Mouse (Mus musculus) heart, embryonic 15.5 days (tissue): Measurements from ENCODE around the gene Apoa2. TPM values are rescaled to one million over a fixed set of nuclear protein-coding genes. Genes with fewer than 3 reads are reported as not detected.

Source experiments
- ATAC-seq: fragments of 200-750 bp; cut with Nextera tagmentation; replicated peaks from 2 replicates; pipeline ENCODE4 v1.8.0; 2017; ENCODE audit warnings: low read depth, moderate TSS enrichment; ENCODE audit not compliant: insufficient number of reproducible peaks, insufficient read depth, low FRiP score
- H3K27ac ChIP-seq: fragments of 300-500 bp; sonication (generic); 2 replicates; pipeline ENCODE4 v1.5.1; 2015; ENCODE audit warnings: mild to moderate bottlenecking, inconsistent platforms
- H3K27me3 ChIP-seq: fragments of 300-500 bp; sonication (generic); 2 replicates; pipeline ENCODE4 v1.6.1; 2015; ENCODE audit warnings: inconsistent platforms
- H3K36me3 ChIP-seq: fragments of 300-500 bp; sonication (generic); 2 replicates; pipeline ENCODE4 v1.6.1; 2015; ENCODE audit warnings: mild to moderate bottlenecking, inconsistent platforms
- H3K4me1 ChIP-seq: fragments of 300-500 bp; sonication (generic); replicated peaks from 2 replicates; pipeline ENCODE4 v1.6.1; 2015; ENCODE audit warnings: inconsistent platforms
- H3K4me2 ChIP-seq: fragments of 300-500 bp; sonication (generic); 2 replicates; pipeline ENCODE4 v1.6.1; 2015; ENCODE audit warnings: inconsistent platforms, mild to moderate bottlenecking, moderate library complexity
- H3K4me3 ChIP-seq: fragments of 300-500 bp; sonication (generic); 2 replicates; pipeline ENCODE4 v1.5.1; 2015; ENCODE audit warnings: mild to moderate bottlenecking, inconsistent platforms
- H3K9ac ChIP-seq: fragments of 300-500 bp; sonication (generic); 2 replicates; pipeline ENCODE4 v1.6.1; 2015; ENCODE audit warnings: mild to moderate bottlenecking, inconsistent platforms
- H3K9me3 ChIP-seq: fragments of 300-500 bp; sonication (generic); replicated peaks from 2 replicates; pipeline ENCODE4 v1.6.1; 2016; ENCODE audit warnings: inconsistent platforms
- WGBS: fragments of 180-500 bp; shearing (Covaris S2); methylation state at CpG from one replicate; pipeline ENCODE4 v1.1.7; 2015; ENCODE audit warnings: mixed read lengths; 5-methylcytosine and 5-hydroxymethylcytosine counted together
- polyA plus RNA-seq: library from polyadenylated mRNA; unstranded; fragments of >200 nt; fragmentation: Nextera tagmentation; extraction: Ambion mirVana; gene quantifications from 2 replicates; pipeline ENCODE4 v1.2.1, GENCODE M21; 2015

The Apoa2 gene
- polyA plus RNA-seq, 1 experiment from 2014 or later = 9.2 TPM

DNA sequence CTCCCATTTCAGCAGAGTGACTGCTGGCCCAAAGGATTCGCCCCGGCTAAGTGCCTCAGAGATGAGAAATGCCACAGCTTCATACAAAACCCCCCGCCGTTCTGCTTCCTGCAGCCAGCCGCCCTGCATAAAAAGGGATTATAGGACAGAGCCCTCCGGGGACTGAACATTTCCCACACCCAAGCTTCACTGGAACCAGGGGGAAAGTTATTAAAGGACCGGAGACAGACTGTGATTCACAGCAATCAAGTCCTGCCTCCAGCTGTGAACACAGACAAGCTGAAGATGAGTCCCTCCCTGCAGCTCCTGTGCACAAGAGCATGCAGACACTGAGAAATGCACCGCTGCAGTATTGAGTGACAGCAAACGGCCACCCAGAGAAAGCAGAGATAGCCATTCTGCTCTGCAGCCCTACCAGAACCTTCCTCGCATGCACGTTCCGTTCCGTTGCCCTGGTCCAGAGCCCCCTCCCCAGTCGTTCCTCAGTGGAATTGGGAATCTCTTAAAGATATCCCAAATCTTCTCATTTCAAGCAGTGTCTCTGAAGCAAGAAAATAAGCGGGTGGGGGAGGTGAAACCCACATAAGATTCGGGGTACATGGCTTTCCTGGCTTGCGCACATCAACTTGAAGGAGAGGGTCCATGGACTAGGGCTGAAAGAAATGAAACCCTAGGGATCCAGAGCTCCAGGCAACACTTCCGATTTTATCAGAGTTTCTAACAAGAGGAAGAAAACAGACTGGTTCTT is 31.6 kb upstream of the Apoa2 start:
- Histone ChIP-seq H3K9ac (no peak overlapping the region), H3K4me2 (peak overlapping the region; percentile 87), H3K4me3 (peak overlapping the region; percentile 23), H3K27ac (no peak overlapping the region), H3K9me3 (no peaks in the 10 kb centered on the region), H3K27me3 (peaks cover 11% of the 10 kb centered on the region), H3K36me3 (no peaks in the 10 kb centered on the region), H3K4me1 (peaks cover 55% of the 10 kb centered on the region)
- no peak for ATAC-seq
- 16% methylated on average over 18 of the region's 18 CpGs for WGBS

DNA sequence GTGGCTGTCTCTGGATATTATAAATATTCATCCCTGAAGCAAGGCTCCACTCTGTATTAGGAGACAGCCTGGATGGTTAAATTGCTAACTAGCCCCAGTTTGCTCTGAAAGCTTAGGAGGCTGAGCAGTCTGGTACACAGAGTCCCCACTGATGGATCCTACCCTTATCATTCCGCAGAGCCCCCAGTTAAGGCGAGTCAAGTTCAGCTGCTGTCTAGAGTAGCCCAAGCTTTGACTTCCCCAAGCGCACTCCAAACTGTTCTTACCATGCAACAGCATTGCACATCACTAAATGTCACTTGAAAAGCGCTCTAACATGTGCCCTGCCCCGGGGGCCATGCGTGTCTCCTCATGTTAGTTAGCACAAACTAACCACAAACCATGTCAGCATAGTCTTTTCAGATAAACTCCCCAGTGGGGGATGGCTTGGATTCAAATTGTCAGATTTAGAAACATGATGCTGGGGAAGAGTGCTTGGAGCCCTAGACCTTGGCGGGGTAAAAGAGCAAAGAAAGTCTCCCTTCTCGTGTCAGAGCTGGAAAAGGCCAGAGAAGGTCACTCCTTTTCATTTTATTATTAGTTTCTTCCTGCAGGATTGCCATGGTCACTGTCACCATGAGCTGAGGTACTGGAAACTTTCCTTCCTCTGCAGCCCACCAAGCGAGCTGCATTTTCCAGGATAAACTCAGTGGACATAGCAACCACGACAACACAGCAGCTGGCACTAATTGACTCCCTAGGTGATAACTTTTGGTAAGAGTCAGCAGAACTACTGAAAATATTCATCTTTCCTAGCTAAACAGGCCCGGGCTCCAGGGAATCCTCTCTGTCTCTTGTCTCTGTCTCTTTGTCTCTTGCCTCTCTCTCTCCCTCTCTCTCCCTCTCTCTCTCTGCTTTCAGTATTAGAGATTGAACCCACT is 30.7 kb upstream of the Apoa2 start:
- Histone ChIP-seq H3K4me2 (peak overlapping the region; percentile 87), H3K27ac (no peak overlapping the region), H3K4me3 (peak overlapping the region; percentile 78), H3K4me1 (peaks cover 46% of the 10 kb centered on the region), H3K27me3 (peaks cover 11% of the 10 kb centered on the region), H3K9ac (no peak overlapping the region), H3K36me3 (no peaks in the 10 kb centered on the region), H3K9me3 (no peaks in the 10 kb centered on the region)
- no peak for ATAC-seq
- WGBS = 44% methylated on average over 11 of the region's 11 CpGs

DNA sequence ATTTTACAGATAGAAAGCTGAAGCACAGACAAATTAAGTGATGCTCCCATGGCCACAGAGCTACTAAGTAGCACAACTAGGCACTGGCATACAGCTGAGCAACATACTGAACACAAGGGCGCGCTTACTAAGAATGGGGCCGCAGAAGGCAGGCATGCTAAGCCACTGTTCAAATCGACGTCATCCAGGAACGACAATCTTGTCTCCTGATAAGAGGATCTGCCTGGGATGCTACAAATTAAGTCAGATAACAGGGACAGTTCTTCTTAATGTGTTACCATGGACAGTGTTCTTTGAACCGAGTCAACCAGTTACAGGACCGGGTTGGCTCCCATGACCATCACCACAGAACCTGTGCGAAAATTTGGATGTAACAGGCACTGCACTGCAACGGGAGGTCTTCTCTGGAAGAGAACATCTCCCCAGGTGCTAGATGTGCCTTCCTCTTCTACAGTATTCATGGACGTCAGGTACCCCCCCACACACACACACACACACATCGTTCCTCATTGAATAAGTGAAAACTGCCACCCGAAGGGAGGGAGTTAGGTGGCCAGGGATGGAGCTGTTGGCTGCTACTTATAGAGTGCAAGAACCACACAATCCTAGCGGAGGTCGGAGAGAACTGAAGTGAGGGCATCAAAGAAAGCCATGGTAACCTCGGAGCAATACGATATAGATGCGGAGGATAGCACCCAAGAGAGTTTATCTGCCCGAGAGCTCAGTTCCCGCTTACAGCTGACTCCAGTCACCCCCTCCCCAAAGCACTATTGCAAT is 29.6 kb upstream of the Apoa2 start:
- H3K4me2 ChIP-seq = peak overlapping the region; percentile 87
- H3K27me3 ChIP-seq = peaks cover 11% of the 10 kb centered on the region
- H3K4me3 ChIP-seq = peak overlapping the region; percentile 78
- peak overlapping the region; percentile 69 for H3K9ac ChIP-seq
- no peaks in the 10 kb centered on the region for H3K36me3 ChIP-seq
- 9% methylated on average over 20 of the region's 20 CpGs for WGBS
- H3K27ac ChIP-seq = peak overlapping the region; percentile 73
- H3K4me1 ChIP-seq = peaks cover 39% of the 10 kb centered on the region
- ATAC-seq = 0 out of 2 replicates have a peak, but pooled peaks have one; percentile 2
- no peaks in the 10 kb centered on the region for H3K9me3 ChIP-seq

DNA sequence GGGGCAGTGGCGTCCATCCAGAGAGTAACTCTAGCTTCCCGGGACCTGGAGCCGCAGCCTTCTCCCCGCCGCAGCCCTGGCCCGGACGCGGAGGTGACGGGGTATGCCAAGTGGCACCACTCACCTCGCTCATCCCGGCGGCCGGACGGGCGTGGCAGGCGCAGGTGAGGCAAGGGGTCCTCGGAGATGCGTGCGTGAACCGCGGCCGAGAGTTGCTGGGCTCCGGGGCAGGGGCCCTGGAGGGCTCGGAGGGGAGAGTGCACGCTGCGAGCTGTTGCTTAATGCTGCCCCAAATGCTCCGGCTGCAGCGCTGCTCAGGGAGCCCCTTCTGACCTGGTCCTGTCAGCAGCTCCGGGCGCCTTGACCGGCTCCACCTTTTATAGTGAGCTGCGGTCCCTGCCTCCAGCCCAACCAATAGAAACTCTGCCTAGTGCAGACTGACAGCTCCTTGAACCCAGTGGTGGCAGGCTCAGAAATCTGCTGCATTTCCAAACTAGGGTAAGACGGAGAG is 28.9 kb upstream of the Apoa2 start, which contains the start of gene Pcp4l1:
TSS of gene Pcp4l1 (minus strand) at position 382 of the 511 bp plus-strand sequence.
- Histone ChIP-seq H3K9ac (peak within 1 kb of the TSS; percentile 69), H3K9me3 (no peaks in the 10 kb centered on the region), H3K4me1 (peaks cover 39% of the 10 kb centered on the region), H3K27ac (peak within 1 kb of the TSS; percentile 73), H3K4me2 (peak within 1 kb of the TSS; percentile 87), H3K4me3 (peak within 1 kb of the TSS; percentile 78), H3K36me3 (no peaks in the 10 kb centered on the region), H3K27me3 (peaks cover 11% of the 10 kb centered on the region)
- peak; percentile 93 for ATAC-seq
- WGBS = under 1% methylated on average over 33 of the region's 33 CpGs

DNA sequence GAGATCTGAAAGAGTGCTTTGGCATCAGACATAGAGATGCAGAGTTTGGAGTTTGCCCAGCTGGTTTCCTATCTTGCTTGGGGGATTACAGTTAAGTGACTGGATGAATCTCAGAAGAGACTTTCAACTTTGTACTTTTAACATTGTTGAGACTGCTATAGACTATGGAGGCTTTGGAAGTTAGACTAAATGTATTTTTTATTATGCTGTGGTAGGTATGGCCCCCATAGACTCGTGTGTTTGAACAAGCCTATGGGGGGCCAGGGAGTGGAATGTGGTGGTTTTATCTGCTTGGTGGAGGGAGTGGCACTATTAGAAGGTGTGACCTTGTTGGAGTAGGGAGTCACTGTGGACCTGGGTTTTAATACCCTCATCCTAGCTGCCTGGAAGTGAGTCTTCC is 25.3 kb upstream of the Apoa2 start:
- Histone ChIP-seq H3K4me3 (no peak overlapping the region), H3K27ac (no peak overlapping the region), H3K4me2 (no peak overlapping the region), H3K9me3 (no peaks in the 10 kb centered on the region), H3K4me1 (peaks cover 17% of the 10 kb centered on the region), H3K9ac (no peak overlapping the region), H3K27me3 (peaks cover 11% of the 10 kb centered on the region), H3K36me3 (no peaks in the 10 kb centered on the region)
- WGBS = 34% methylated on average over 1 of the region's 1 CpGs
- ATAC-seq = no peak

DNA sequence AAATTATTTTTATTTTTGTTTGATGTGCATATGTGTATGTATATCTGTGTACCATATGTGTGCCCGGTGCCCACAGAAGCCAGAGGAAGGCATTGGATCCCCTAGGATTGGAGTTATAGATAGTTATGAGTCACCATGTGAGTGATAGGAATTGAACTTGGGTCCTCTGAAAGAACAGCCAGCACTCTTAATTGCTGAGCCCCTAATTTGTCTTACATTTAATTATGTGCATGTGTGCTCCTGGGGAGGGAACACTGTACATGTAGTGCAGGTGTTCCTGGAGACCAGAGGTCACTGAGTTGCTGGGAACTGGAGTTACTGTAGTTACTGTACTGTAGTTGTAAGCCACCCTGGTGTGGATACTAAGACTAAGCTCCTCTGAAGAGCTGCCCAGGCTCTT is 24.1 kb upstream of the Apoa2 start:
- Histone ChIP-seq H3K4me3 (no peak overlapping the region), H3K4me1 (peaks cover 6% of the 10 kb centered on the region), H3K9ac (no peak overlapping the region), H3K27ac (no peak overlapping the region), H3K9me3 (no peaks in the 10 kb centered on the region), H3K27me3 (peaks cover 3% of the 10 kb centered on the region), H3K4me2 (no peak overlapping the region), H3K36me3 (no peaks in the 10 kb centered on the region)
- ATAC-seq = no peak
- WGBS = 83% methylated on average over 1 of the region's 1 CpGs

DNA sequence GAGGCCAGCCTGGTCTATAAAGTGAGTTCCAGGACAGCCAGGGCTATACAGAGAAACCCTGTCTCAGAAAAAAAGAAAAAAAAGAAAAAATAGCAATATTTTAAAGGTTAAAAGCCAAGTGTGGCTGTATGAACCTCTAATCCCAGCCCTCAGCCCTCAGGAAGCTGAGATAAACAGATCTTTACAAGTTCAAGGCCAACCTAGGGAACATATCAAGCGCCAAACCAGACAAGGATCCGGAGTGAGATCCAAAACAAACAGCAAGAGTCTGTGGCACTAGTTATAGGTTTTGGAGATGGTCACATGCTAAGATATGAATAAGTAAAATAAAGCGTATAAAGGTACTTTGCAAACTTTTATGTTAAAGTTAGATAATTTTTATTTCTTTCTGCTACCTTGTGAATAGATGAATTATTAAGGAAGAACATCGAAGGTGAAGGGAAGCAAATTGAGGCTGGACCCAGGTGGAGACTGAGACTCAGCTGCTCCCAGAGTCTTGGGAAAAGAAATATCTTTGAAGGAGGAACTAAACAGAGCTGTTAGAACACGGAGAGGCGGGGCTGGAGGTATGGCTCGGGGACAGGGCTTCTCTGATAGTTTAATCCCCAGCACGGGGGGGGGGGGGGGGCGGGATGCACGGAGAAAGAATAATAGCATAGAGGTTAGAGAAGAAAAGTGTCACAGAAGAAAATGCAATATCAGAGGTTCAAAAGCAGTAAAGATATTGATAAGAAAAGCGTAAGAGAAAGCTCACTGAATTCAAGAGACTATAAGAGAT is 21.2 kb upstream of the Apoa2 start:
- H3K9me3 ChIP-seq = no peaks in the 10 kb centered on the region
- H3K36me3 ChIP-seq = no peaks in the 10 kb centered on the region
- no peak overlapping the region for H3K27ac ChIP-seq
- no peak overlapping the region for H3K4me2 ChIP-seq
- no peaks in the 10 kb centered on the region for H3K4me1 ChIP-seq
- 55% methylated on average over 9 of the region's 11 CpGs for WGBS
- ATAC-seq = no peak
- H3K27me3 ChIP-seq = no peaks in the 10 kb centered on the region
- H3K4me3 ChIP-seq = no peak overlapping the region
- H3K9ac ChIP-seq = no peak overlapping the region

DNA sequence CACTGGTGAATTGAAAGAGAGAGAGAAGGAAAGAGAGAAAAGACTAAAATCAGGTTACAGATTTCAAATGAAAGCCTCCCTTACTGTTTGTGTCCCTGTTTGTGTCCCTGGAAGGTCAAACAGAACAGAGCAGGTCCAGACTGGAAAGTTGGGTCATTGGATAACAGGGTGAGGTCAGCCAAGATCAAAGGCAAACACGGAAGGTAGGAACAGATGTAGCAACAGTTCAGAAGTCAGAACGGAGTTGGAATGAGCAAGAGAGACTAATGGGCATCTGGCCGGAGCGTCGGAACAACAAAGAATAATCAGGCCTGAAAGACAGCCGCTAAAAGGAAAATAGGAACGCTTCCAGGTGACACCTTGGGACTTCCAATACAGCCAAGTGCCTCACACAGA is 20.6 kb upstream of the Apoa2 start:
- Histone ChIP-seq H3K4me1 (no peaks in the 10 kb centered on the region), H3K27me3 (no peaks in the 10 kb centered on the region), H3K4me3 (no peak overlapping the region), H3K9me3 (no peaks in the 10 kb centered on the region), H3K4me2 (no peak overlapping the region), H3K9ac (no peak overlapping the region), H3K27ac (no peak overlapping the region), H3K36me3 (no peaks in the 10 kb centered on the region)
- ATAC-seq = no peak
- WGBS = 58% methylated on average over 7 of the region's 7 CpGs

DNA sequence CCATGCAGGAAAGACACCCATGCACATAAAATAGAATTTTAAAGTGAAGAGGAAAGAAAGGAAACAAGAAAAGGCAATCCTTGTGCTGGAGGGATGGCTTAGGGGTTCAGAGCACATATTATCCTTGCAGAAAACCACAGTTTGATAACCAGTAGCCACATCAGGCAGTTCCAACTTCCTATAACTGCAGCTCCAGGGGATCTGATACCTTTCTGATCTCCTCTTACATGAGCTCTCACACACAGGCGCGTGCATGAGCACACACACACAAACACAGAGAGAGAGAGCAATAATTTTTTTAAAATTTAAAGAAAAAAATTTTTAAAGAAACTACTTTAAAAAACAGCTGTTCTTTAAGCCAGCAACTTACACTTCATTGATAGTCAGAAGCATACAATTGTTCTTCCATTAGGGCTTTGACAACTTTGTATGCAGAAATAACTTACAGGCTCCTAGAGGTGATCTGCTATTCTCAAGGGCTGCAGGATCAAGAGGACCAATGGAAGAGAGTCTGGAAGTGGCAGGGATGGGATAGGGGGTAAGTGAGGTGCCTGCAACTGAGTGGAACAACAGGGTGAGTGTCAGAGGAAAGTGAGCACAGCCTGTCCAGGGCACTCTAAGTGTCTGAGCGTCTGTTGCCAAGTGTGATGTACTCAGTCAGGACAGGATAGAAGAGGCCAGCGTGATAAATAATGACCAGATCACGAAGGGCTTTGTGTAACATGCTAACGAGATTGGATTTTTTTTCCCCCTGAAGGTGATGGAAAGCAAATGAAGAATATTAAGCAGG is 19.0 kb upstream of the Apoa2 start:
- H3K4me2 ChIP-seq = no peak overlapping the region
- no peak overlapping the region for H3K27ac ChIP-seq
- no peaks in the 10 kb centered on the region for H3K27me3 ChIP-seq
- no peak overlapping the region for H3K4me3 ChIP-seq
- no peak for ATAC-seq
- H3K9ac ChIP-seq = no peak overlapping the region
- no peaks in the 10 kb centered on the region for H3K9me3 ChIP-seq
- no peaks in the 10 kb centered on the region for H3K4me1 ChIP-seq
- no peaks in the 10 kb centered on the region for H3K36me3 ChIP-seq
- WGBS = 63% methylated on average over 6 of the region's 6 CpGs

DNA sequence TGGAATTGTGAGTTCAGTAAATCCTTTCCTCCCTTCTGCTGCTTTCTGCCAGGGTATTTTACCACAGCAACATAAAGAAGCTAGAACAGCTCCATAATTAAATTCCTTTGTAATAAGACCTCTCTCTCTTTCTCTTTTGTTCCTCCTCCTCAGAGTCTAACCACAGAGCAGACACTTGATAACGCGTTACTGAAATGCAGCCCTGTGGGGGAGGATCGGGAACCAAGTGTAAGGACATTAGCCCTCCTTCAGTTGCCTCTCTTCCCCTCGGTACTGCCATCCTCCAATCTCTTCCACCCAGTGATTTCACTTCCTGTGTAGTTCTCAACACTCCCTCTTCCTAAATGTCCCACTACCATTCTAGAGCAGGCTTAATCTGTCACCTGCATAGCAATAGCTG is 15.4 kb upstream of the Apoa2 start:
- H3K9ac ChIP-seq = no peak overlapping the region
- 6% methylated on average over 4 of the region's 4 CpGs for WGBS

More for the DNA sequence above, 15.4 kb upstream of the Apoa2 start:
- Histone ChIP-seq H3K4me1 (no peaks in the 10 kb centered on the region), H3K4me3 (no peak overlapping the region), H3K4me2 (no peak overlapping the region), H3K27me3 (no peaks in the 10 kb centered on the region), H3K27ac (no peak overlapping the region), H3K9me3 (no peaks in the 10 kb centered on the region), H3K36me3 (no peaks in the 10 kb centered on the region)
- ATAC-seq = no peak
